Mouse (Mus musculus): ENCODE measurements at regions not wholly inside any gene's neighbourhood (a gene's known extent, or its start where the extent isn't known, plus 50 kb on each side); places are given as distances from the start of the nearest gene placed in this dataset.

GRCm38 (mm10) chr9:101402544-101403194 lies 151.1 kb upstream of the Ppp2r3a start:
- Histone ChIP-seq H3K4me3 (ENCODE audit: control insufficient read depth in 1 of 2, insufficient read depth in 1 of 2, low read depth in 2 of 2, low read length in 2 of 2) (no peak overlapping the region), H3K9ac (ENCODE audit: control insufficient read depth, low read depth, low read length, poor library complexity, severe bottlenecking) (no peak overlapping the region), H3K4me1 (ENCODE audit: control insufficient read depth in 1 of 2, insufficient read depth in 2 of 2, low read length in 2 of 2) (no peaks in the 10 kb centered on the region), H3K27ac (ENCODE audit: control insufficient read depth, low read depth, low read length) (no peak overlapping the region), H3K9me3 (replicated peaks; ENCODE audit: insufficient read depth, low read length) (no peaks in the 10 kb centered on the region), H3K79me2 (ENCODE audit: control insufficient read depth, insufficient read depth, low read length, poor library complexity) (no peaks in the 10 kb centered on the region), H3K27me3 (ENCODE audit: control insufficient read depth in 1 of 2, insufficient read depth in 2 of 2, low read length in 2 of 2) (no peaks in the 10 kb centered on the region), H3K36me3 (ENCODE audit: control insufficient read depth in 1 of 2, insufficient read depth in 2 of 2, low read length in 2 of 2) (no peaks in the 10 kb centered on the region)
- TF ChIP-seq GATA1 (IDR thresholded peaks at IDR 0.05; ENCODE audit: low read depth, low read length): no peak
- TF ChIP-seq POLR2A (IDR thresholded peaks at IDR 0.05; ENCODE audit: control insufficient read depth in 1 of 2, insufficient read depth in 1 of 2, low read depth in 1 of 2, low read length in 2 of 2, poor library complexity in 1 of 2): no peak
- no peak for TF ChIP-seq MYB (IDR thresholded peaks at IDR 0.05; ENCODE audit: low read depth, low read length)
- no peak for TF ChIP-seq MAX (IDR thresholded peaks at IDR 0.05; ENCODE audit: low read length)
- no peak for DNase-seq (ENCODE audit: low read depth, low spot score)

GRCm38 (mm10) chr9:101401416-101401815 lies 149.8 kb upstream of the Ppp2r3a start:
- Histone ChIP-seq H3K9ac (ENCODE audit: control insufficient read depth, low read depth, low read length, poor library complexity, severe bottlenecking) (no peak overlapping the region), H3K27me3 (ENCODE audit: control insufficient read depth in 1 of 2, insufficient read depth in 2 of 2, low read length in 2 of 2) (no peaks in the 10 kb centered on the region), H3K4me3 (ENCODE audit: control insufficient read depth in 1 of 2, insufficient read depth in 1 of 2, low read depth in 2 of 2, low read length in 2 of 2) (no peak overlapping the region), H3K4me1 (ENCODE audit: control insufficient read depth in 1 of 2, insufficient read depth in 2 of 2, low read length in 2 of 2) (no peaks in the 10 kb centered on the region), H3K27ac (ENCODE audit: control insufficient read depth, low read depth, low read length) (no peak overlapping the region), H3K36me3 (ENCODE audit: control insufficient read depth in 1 of 2, insufficient read depth in 2 of 2, low read length in 2 of 2) (no peaks in the 10 kb centered on the region), H3K9me3 (replicated peaks; ENCODE audit: insufficient read depth, low read length) (no peaks in the 10 kb centered on the region), H3K79me2 (ENCODE audit: control insufficient read depth, insufficient read depth, low read length, poor library complexity) (no peaks in the 10 kb centered on the region)
- DNase-seq (ENCODE audit: low read depth, low spot score): no peak
- no peak for TF ChIP-seq TCF12 (IDR thresholded peaks at IDR 0.05; ENCODE audit: low read depth, low read length)
- TF ChIP-seq ETS1 (IDR thresholded peaks at IDR 0.05; ENCODE audit: low read depth, low read length): no peak
- TF ChIP-seq POLR2AphosphoS2 (IDR thresholded peaks at IDR 0.05; ENCODE audit: low read length): no peak
- TF ChIP-seq ZMIZ1 (IDR thresholded peaks at IDR 0.05; ENCODE audit: low read depth, low read length): no peak
- no peak for TF ChIP-seq TBP (IDR thresholded peaks at IDR 0.05; ENCODE audit: low read depth, low read length)
- TF ChIP-seq E2F4 (IDR thresholded peaks at IDR 0.05; ENCODE audit: borderline replicate concordance, low read depth, low read length): no peak
- no peak for TF ChIP-seq ZKSCAN1 (IDR thresholded peaks at IDR 0.05; ENCODE audit: low read depth, low read length)
- TF ChIP-seq USF2 (IDR thresholded peaks at IDR 0.05; ENCODE audit: borderline replicate concordance in 1 of 2, insufficient read depth in 1 of 2, low read depth in 1 of 2, low read length in 2 of 2): no peak
- TF ChIP-seq RAD21 (IDR thresholded peaks at IDR 0.05; ENCODE audit: low read depth, low read length): no peak
- TF ChIP-seq NELFE (IDR thresholded peaks at IDR 0.05; ENCODE audit: low read depth, low read length): no peak

DNA sequence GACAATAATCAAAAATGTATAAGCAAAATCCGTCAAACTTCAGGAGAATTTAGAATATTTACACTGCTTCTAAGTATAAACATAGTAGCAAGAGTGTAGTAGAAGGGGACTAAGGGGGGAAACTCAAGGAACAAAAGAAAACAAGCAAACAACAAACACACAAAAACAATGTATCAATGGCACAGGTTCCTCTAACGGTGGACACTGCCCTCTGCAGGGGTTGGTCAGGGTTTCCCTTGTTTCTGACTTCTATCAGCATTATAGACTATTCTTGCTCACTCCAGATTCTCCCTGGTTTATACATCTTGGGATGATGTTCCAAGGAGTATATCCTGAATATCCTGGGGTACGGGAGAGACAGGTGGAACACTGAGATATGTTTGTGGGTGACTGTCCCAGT lies 147.3 kb upstream of the Ppp2r3a start:
- Histone ChIP-seq H3K9ac (ENCODE audit: control insufficient read depth, low read depth, low read length, poor library complexity, severe bottlenecking) (no peak overlapping the region), H3K9me3 (replicated peaks; ENCODE audit: insufficient read depth, low read length) (no peaks in the 10 kb centered on the region), H3K36me3 (ENCODE audit: control insufficient read depth in 1 of 2, insufficient read depth in 2 of 2, low read length in 2 of 2) (no peaks in the 10 kb centered on the region), H3K4me1 (ENCODE audit: control insufficient read depth in 1 of 2, insufficient read depth in 2 of 2, low read length in 2 of 2) (no peaks in the 10 kb centered on the region), H3K27ac (ENCODE audit: control insufficient read depth, low read depth, low read length) (no peak overlapping the region), H3K27me3 (ENCODE audit: control insufficient read depth in 1 of 2, insufficient read depth in 2 of 2, low read length in 2 of 2) (no peaks in the 10 kb centered on the region), H3K4me3 (ENCODE audit: control insufficient read depth in 1 of 2, insufficient read depth in 1 of 2, low read depth in 2 of 2, low read length in 2 of 2) (no peak overlapping the region), H3K79me2 (ENCODE audit: control insufficient read depth, insufficient read depth, low read length, poor library complexity) (no peaks in the 10 kb centered on the region)
- DNase-seq (ENCODE audit: low read depth, low spot score): no peak
- TF ChIP-seq ELF1 (IDR thresholded peaks at IDR 0.05; ENCODE audit: low read depth, low read length): no peak
- no peak for TF ChIP-seq JUND (IDR thresholded peaks at IDR 0.05; ENCODE audit: low read depth, low read length)
- no peak for TF ChIP-seq MYB (IDR thresholded peaks at IDR 0.05; ENCODE audit: low read depth, low read length)
- TF ChIP-seq CHD2 (IDR thresholded peaks at IDR 0.05; ENCODE audit: low read length): no peak
- no peak for TF ChIP-seq KAT2A (conservative IDR thresholded peaks at IDR 0.05; ENCODE audit: low read depth, low read length)
- TF ChIP-seq MAZ (IDR thresholded peaks at IDR 0.05; ENCODE audit: low read depth, low read length): no peak
- TF ChIP-seq GATA1 (IDR thresholded peaks at IDR 0.05; ENCODE audit: low read depth, low read length): no peak

Data from MEL (cell line).